Mouse (Mus musculus): Measurements from ENCODE around the gene Zfp94. TPM values are rescaled to one million over a fixed set of nuclear protein-coding genes. Genes with fewer than 3 reads are reported as not detected.

Zfp94 gene
- polyA plus RNA-seq, 1 experiment, result 9.0 TPM

DNA sequence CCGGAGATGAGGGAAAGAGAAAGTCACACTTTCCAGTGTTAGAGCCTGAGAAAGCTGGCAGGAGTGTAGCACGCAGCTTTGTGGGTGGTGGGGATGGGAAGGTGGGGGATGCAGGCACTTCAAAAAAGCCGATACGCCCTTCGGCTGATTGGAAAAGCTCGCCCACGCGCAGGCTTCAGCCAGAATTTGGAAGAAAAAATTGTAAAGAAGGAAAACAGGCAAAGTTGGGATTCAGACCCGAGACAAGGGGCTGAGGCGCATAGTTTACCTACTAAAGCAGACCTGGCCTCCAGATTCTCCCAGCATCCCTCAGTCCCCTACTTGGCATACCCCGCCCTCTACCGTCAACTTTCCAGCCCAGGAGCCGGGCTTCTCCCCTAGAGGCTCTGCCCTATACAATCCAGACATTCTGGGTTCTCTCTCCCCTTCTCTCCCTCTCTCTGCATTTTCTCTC, 9.2 kb upstream of the Zfp94 start:
- TF ChIP-seq CTCF (IDR thresholded peaks at IDR 0.05; ENCODE audit: insufficient read depth, low read length) (no peak), POLR2A (IDR thresholded peaks at IDR 0.05; ENCODE audit: borderline replicate concordance, extremely low read depth, low read depth, low read length) (no peak)
- H3K4me3 ChIP-seq (replicated peaks; ENCODE audit: extremely low read depth, low read depth, low read length), result no peak overlapping the region
- WGBS, result 8% methylated on average over 13 of the region's 13 CpGs

DNA sequence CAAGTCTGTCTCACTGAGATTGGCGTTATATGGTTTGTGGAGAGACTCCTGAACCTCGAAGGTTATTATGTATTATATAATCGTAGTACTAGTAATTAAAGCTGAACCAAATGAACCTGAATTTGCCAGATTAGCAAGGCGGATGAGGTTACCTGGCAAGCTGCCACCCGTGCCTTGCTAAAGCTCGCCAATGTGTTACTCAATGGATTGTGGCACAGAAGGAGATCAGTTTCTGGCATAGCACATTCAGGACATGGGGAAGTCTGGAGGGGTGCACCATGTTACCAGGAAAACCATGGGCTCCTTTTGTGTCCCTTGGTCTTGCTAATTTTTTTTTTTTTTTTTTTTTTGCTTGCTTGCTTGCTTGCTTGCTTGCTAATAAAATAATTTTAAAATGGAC, 8.7 kb upstream of the Zfp94 start:
- DNase-seq, result no peak
- WGBS, result 79% methylated on average over 6 of the region's 6 CpGs
- TF ChIP-seq CTCF (IDR thresholded peaks at IDR 0.05; ENCODE audit: insufficient read depth, low read length) (no peak), POLR2A (IDR thresholded peaks at IDR 0.05; ENCODE audit: borderline replicate concordance, extremely low read depth, low read depth, low read length) (no peak)
- no peaks in the 10 kb centered on the region for H3K4me1 ChIP-seq (ENCODE audit: control insufficient read depth, insufficient read depth, low read length)
- no peak overlapping the region for H3K4me3 ChIP-seq (replicated peaks; ENCODE audit: extremely low read depth, low read depth, low read length)

More for the DNA sequence above, 9.2 kb upstream of the Zfp94 start:
- no peaks in the 10 kb centered on the region for H3K4me1 ChIP-seq (ENCODE audit: control insufficient read depth, insufficient read depth, low read length)
- DNase-seq, result peak; percentile 20

DNA sequence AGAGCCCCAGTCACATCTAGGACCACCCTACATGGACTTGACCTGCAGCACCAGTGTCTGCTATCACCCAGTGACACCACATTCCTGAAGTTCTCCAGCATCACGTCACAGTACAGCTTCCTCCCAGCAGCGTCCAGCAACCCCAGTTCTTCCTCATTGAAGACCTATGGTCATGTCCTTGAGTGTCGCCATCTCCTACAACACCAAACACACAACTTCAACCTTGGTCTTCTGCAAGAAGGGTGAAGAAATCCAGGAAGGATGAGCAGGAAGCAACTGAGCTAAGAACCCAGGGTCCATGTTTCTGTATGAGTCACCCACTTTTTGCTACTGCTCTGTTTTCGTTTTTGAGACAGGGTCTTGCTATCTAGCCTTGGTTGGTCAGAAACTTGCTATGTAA, 6.1 kb upstream of the Zfp94 start:
- Histone ChIP-seq H3K4me3 (replicated peaks; ENCODE audit: extremely low read depth, low read depth, low read length) (no peak overlapping the region), H3K4me1 (ENCODE audit: control insufficient read depth, insufficient read depth, low read length) (no peaks in the 10 kb centered on the region)
- TF ChIP-seq CTCF (IDR thresholded peaks at IDR 0.05; ENCODE audit: insufficient read depth, low read length), result no peak
- no peak for TF ChIP-seq POLR2A (IDR thresholded peaks at IDR 0.05; ENCODE audit: borderline replicate concordance, extremely low read depth, low read depth, low read length)
- WGBS, result 65% methylated on average over 4 of the region's 4 CpGs
- DNase-seq, result no peak

DNA sequence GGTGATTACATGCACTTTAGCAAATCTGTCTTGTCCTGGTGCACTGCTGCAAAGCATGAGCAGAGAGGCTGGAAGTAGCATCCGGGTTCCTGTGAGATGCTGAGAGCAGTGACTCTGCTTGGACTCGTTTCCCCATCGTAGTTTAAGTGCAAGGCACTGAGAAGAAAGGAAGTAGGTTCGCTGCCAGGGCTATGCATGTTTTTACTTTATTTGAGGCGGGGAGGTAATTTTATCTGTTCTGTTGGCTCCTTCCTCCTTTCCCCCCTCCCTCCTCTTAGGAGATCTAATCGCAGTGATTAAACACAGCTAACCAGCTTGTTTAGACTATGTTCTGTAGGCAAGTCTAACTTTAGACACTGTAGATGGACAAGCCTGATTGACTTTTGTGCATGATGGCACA, 2.5 kb upstream of the Zfp94 start:
- TF ChIP-seq CTCF (IDR thresholded peaks at IDR 0.05; ENCODE audit: insufficient read depth, low read length), result no peak
- TF ChIP-seq POLR2A (IDR thresholded peaks at IDR 0.05; ENCODE audit: borderline replicate concordance, extremely low read depth, low read depth, low read length), result no peak
- no peak overlapping the region for H3K4me3 ChIP-seq (replicated peaks; ENCODE audit: extremely low read depth, low read depth, low read length)
- no peaks in the 10 kb centered on the region for H3K4me1 ChIP-seq (ENCODE audit: control insufficient read depth, insufficient read depth, low read length)
- DNase-seq, result no peak
- 39% methylated on average over 6 of the region's 6 CpGs for WGBS

DNA sequence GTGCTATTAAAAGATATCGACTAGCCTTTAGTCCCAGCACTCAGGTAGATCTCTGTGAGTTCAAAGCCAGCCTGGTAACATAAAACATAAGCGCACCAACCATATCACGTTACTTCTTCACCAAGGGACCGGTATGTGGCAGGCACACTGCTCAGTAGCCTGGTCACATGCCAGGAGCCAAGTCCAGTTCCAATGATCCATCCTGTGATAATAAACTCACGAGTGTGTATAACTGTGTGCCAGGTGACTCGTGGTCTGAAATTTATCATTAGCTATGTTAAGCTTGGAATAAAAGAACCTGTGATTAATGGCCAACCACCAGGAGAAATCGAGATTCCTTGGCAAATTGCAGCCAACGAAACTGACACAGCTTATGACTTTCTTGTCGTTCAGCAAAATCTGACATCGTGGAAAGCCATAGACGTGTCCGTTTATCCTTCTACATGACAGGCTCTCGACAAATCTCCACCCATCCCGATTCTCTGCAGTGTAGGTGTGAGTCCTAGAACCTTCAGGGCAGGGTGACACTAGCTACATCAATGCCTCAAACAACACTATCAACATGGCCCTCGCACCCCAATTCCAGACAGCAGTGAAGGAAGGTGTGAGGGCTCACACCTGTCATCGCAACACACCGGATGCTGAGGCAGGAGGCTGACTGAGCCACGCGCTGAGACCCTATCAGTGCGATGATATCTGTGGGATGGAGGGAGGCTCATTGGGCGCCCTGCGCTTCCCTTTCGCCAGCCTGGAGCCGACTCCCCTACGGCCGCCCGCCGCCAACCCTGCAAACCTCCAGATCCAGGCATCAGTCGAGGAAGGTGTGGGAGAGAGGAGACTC, 520 bp downstream of the Zfp94 start:
- DNase-seq, result no peak
- no peak for TF ChIP-seq POLR2A (IDR thresholded peaks at IDR 0.05; ENCODE audit: borderline replicate concordance, extremely low read depth, low read depth, low read length)
- TF ChIP-seq CTCF (IDR thresholded peaks at IDR 0.05; ENCODE audit: insufficient read depth, low read length), result no peak
- 24% methylated on average over 29 of the region's 29 CpGs for WGBS
- H3K4me1 ChIP-seq (ENCODE audit: control insufficient read depth, insufficient read depth, low read length), result no peaks in the 10 kb centered on the region
- peak overlapping the region; percentile 71 for H3K4me3 ChIP-seq (replicated peaks; ENCODE audit: extremely low read depth, low read depth, low read length)

DNA sequence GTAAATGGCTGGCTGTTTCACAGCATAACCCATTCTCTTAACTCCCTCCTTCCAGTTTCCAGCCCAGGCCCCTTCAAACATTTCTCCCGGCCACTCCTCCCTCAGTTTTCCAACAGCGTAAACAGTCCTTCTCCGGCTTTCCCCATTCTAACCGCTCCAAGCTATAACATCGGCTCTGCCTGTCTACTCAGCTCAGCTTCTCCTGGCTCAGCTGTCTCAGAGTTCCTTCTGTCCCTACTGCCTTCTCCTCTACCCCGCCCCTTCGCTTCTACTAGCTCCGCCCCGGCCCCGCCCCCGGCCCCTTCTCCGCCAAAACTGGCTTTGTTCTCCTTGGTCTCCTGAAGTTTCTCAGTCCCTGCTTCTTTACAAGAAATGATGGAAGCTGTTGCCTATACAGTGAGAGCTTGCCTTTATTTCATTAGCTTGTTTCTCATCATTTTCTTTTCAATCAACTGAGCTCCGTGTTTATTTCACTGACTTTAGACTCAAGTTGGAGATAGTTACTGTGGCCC, 15.6 kb downstream of the Zfp94 start, which contains the start of gene Zfp61:
Gene Zfp61, minus strand, starts transcription at position 462 of the 512 bp plus-strand sequence.
- Histone ChIP-seq H3K4me1 (ENCODE audit: control insufficient read depth, insufficient read depth, low read length) (no peaks in the 10 kb centered on the region; the same call in 1 of the 2 replicates), H3K4me3 (replicated peaks; ENCODE audit: extremely low read depth, low read depth, low read length) (no peak within 1 kb of the TSS)
- DNase-seq, result peak; percentile 17
- no peak for TF ChIP-seq CTCF (IDR thresholded peaks at IDR 0.05; ENCODE audit: insufficient read depth, low read length)
- no peak for TF ChIP-seq POLR2A (IDR thresholded peaks at IDR 0.05; ENCODE audit: borderline replicate concordance, extremely low read depth, low read depth, low read length)
- WGBS, result 3% methylated on average over 13 of the region's 13 CpGs

DNA sequence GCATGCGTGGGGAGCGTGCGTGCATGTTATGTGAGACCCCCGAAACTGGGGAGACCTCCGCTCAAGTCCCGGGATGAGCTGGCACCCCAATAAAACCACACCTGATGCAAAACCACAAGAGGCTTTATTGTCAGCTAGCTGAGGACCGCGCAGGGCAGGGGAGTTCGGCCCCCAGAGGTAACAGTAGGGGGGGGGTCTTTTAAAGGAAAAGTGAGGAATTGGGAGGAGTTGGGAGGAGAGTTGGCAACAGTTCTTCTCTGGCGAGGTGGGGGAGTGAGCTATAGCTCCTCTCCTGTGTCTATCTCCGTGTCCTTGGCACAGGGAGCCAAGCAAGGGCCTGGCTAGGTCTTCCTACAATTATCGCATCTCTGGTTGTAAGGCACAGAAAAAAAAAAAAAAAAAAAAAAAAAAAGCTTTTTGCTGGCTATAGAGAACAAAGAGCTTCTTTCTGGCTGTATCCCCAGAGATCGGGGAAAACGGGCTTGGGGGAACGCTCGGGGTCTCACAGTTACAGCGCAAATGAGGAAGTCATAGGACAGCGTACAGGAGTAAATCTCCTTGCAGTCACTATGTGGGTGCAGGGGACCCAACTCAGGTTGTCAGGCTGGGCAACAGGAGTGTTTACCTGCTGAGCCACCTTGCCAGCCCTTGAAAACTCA, 16.5 kb downstream of the Zfp94 start:
- Histone ChIP-seq H3K4me3 (replicated peaks; ENCODE audit: extremely low read depth, low read depth, low read length) (peak overlapping the region; percentile 7), H3K4me1 (ENCODE audit: control insufficient read depth, insufficient read depth, low read length) (no peaks in the 10 kb centered on the region; the same call in 1 of the 2 replicates)
- WGBS, result 5% methylated on average over 18 of the region's 18 CpGs
- peak; percentile 21 for DNase-seq
- TF ChIP-seq POLR2A (IDR thresholded peaks at IDR 0.05; ENCODE audit: borderline replicate concordance, extremely low read depth, low read depth, low read length), result no peak
- TF ChIP-seq CTCF (IDR thresholded peaks at IDR 0.05; ENCODE audit: insufficient read depth, low read length), result no peak

DNA sequence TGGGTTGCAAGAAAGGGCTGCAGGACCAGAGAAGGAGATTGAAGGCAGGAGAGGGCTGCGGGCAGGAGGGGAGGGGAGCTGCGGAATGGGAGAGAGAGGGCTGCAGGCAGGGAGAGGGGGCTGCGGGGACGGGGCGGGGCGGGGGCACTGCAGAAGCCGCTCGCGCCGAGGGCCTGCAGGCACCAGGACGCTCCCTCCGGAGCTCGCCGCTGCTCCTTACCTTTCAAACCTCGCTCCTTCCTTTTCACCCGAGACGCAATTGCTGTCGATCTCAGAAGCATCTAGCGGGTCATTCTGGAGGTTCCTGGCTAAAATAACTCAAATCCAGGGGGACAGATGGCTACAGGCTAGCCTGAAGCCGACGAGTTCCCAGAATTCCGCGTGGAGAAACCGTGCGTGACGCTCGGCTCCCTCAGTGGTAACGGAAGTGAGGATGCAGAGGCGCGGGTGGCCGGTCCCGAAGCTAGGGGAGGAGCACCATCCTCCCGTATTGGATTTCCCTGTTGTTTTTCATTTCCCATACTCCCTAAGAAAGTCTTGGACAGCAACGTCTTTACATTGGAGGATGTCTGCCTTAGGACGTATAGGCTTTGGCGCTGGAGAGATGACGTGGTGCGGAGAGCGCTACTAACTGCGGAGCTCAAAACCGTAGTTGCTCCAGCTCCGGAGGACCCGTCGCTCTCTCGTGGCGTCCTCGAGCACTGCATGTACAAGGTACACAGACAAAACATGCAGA, 17.3 kb downstream of the Zfp94 start:
- 0 out of 2 replicates have a peak, but pooled peaks have one; percentile 37 for TF ChIP-seq POLR2A (IDR thresholded peaks at IDR 0.05; ENCODE audit: borderline replicate concordance, extremely low read depth, low read depth, low read length)
- TF ChIP-seq CTCF (IDR thresholded peaks at IDR 0.05; ENCODE audit: insufficient read depth, low read length), result peak; percentile 53
- Histone ChIP-seq H3K4me1 (ENCODE audit: control insufficient read depth, insufficient read depth, low read length) (no peaks in the 10 kb centered on the region; the same call in 1 of the 2 replicates), H3K4me3 (replicated peaks; ENCODE audit: extremely low read depth, low read depth, low read length) (peak overlapping the region; percentile 90)
- DNase-seq, result peak; percentile 73
- WGBS, result under 1% methylated on average over 43 of the region's 47 CpGs

DNA sequence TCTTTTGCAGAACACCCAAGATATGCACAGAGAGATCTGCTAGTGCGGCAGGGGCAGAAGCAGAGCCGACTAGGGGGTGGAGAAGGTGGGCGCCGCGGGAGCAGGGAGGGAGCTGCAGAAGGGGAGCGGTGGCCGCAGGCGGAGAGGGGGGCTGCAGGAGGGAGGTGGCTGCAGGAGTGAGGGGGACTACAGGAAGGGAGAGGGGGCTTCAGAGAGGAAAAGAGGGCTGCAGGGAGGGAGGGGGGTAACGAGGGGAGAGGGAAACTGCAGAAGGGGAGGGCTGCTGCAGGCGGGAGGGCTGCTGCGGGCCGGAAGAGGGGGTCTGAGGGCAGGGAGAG, 17.9 kb downstream of the Zfp94 start:
- no peaks in the 10 kb centered on the region; the same call in 1 of the 2 replicates for H3K4me1 ChIP-seq (ENCODE audit: control insufficient read depth, insufficient read depth, low read length)
- DNase-seq, result no peak
- TF ChIP-seq POLR2A (IDR thresholded peaks at IDR 0.05; ENCODE audit: borderline replicate concordance, extremely low read depth, low read depth, low read length) (no peak), CTCF (IDR thresholded peaks at IDR 0.05; ENCODE audit: insufficient read depth, low read length) (no peak)
- peak overlapping the region; percentile 90 for H3K4me3 ChIP-seq (replicated peaks; ENCODE audit: extremely low read depth, low read depth, low read length)
- 2% methylated on average over 12 of the region's 12 CpGs for WGBS
